Mouse (Mus musculus) heart, embryonic 16.5 days (tissue): ENCODE measurements at regions not wholly inside any gene's neighbourhood (a gene's known extent, or its start where the extent isn't known, plus 50 kb on each side); places are given as distances from the start of the nearest gene placed in this dataset.

Source experiments
- ATAC-seq: fragments of 200-750 bp; cut with Nextera tagmentation; replicated peaks from 2 replicates; pipeline ENCODE4 v1.8.0; 2017; ENCODE audit warnings: moderate number of reproducible peaks; ENCODE audit not compliant: insufficient read depth, low FRiP score; ENCODE audit errors: extremely low read depth
- H3K27ac ChIP-seq: fragments of 300-500 bp; sonication (generic); 2 replicates; pipeline ENCODE4 v1.5.1; 2014; ENCODE audit warnings: mild to moderate bottlenecking, low read length, control low read depth, moderate library complexity
- H3K27me3 ChIP-seq: fragments of 300-500 bp; sonication (generic); 2 replicates; pipeline ENCODE4 v1.6.1; 2014; ENCODE audit warnings: low read length, mixed read lengths; ENCODE audit not compliant: control insufficient read depth, insufficient read depth
- H3K36me3 ChIP-seq: fragments of 300-500 bp; sonication (generic); 2 replicates; pipeline ENCODE4 v1.6.1; 2014; ENCODE audit not compliant: control insufficient read depth, insufficient read depth
- H3K4me1 ChIP-seq: fragments of 300-500 bp; sonication (generic); 2 replicates; pipeline ENCODE4 v1.6.1; 2014; ENCODE audit warnings: low read length, mixed read lengths; ENCODE audit not compliant: control insufficient read depth, insufficient read depth
- H3K4me2 ChIP-seq: fragments of 300-500 bp; sonication (generic); 2 replicates; pipeline ENCODE4 v1.6.1; 2014; ENCODE audit warnings: low read depth, mild to moderate bottlenecking, control low read depth, low read length
- H3K4me3 ChIP-seq: fragments of 300-500 bp; sonication (generic); 2 replicates; pipeline ENCODE4 v1.5.1; 2014; ENCODE audit warnings: mild to moderate bottlenecking, control low read depth, low read length
- H3K9ac ChIP-seq: fragments of 300-500 bp; sonication (generic); 2 replicates; pipeline ENCODE4 v1.6.1; 2014; ENCODE audit warnings: low read length, control low read depth
- H3K9me3 ChIP-seq: fragments of 300-500 bp; sonication (generic); replicated peaks from 2 replicates; pipeline ENCODE4 v1.6.1; 2016; ENCODE audit warnings: low read length; ENCODE audit not compliant: control insufficient read depth
- WGBS: fragments of 180-500 bp; shearing (Covaris S2); extraction: QIAGEN DNeasy Blood & Tissue Kit; methylation state at CpG from one replicate; pipeline ENCODE4 v1.1.7; 2014; 5-methylcytosine and 5-hydroxymethylcytosine counted together

DNA sequence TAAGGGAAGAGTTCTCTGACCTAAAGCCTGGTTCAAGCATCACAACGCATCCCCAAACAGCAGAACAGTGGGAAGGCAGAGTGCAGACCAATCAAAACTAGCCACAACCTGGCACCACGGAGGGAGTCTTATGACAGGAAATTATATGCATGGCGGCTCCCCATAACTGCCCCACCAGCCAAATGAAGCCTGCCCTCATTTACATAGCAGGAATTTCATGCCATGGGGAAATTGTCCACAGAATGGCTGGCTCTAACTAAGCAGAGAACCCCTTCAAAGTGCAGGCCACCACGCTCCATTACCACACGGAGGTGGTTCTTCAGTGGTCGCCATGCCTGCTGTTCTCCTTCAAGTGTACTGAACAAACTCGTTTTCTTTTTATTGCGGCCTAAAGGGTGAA lies 126.3 kb upstream of the Zc3h12c start:
- ATAC-seq: no peak
- Histone ChIP-seq H3K9ac (no peak overlapping the region), H3K4me1 (no peaks in the 10 kb centered on the region), H3K27ac (no peak overlapping the region), H3K27me3 (no peaks in the 10 kb centered on the region), H3K4me3 (no peak overlapping the region), H3K36me3 (no peaks in the 10 kb centered on the region), H3K9me3 (no peaks in the 10 kb centered on the region), H3K4me2 (no peak overlapping the region)
- 78% methylated on average over 8 of the region's 8 CpGs for WGBS

DNA sequence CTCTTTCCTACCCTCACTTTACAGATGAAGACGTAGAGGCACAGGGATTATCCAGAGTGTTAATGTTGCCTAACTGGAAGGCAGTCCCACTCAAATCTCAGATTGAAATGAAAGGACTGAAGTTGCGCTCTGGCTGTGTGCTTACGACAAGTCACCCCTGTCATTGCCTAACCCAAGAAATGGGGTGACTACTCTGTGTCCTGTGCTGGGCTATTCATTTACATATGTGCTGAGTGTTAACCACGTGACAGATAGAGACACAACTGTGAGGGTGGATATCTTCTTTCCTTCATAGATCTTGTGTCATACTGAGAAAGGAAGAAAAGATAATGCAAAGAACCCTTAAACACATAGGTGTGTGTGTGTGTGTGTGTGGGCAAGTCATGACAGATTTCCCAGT lies 120.7 kb upstream of the Zc3h12c start:
- WGBS: 63% methylated on average over 4 of the region's 4 CpGs
- no peaks in the 10 kb centered on the region for H3K4me1 ChIP-seq
- H3K36me3 ChIP-seq: no peaks in the 10 kb centered on the region
- H3K27ac ChIP-seq: no peak overlapping the region
- H3K9me3 ChIP-seq: no peaks in the 10 kb centered on the region
- ATAC-seq: no peak
- no peak overlapping the region for H3K4me2 ChIP-seq
- H3K4me3 ChIP-seq: no peak overlapping the region
- no peaks in the 10 kb centered on the region for H3K27me3 ChIP-seq
- H3K9ac ChIP-seq: no peak overlapping the region

DNA sequence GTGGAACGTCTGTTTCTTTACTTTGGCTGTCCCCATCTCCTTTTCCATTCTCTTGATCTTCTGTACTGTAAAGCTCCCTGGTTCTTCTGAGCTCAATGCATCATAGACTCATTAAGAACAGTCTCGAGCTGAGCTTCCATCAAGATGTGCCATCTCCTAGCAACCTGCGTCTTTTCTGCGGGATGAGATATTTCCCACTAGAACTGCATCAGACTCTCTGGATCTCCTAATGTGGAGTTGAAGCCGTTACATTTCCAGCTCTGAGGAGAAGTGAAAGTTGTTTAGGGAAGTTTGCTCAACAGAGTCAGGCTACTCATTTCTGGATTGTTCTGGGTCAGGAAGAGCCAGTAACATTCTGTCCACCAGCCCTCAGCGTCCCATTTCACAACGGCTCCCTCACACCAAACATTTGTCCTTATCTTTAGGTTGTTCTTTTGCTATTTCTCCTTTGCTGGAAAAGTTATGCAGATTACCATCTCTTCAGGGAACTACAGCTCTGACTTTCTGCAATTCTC lies 119.4 kb upstream of the Zc3h12c start:
- 63% methylated on average over 7 of the region's 7 CpGs for WGBS

DNA sequence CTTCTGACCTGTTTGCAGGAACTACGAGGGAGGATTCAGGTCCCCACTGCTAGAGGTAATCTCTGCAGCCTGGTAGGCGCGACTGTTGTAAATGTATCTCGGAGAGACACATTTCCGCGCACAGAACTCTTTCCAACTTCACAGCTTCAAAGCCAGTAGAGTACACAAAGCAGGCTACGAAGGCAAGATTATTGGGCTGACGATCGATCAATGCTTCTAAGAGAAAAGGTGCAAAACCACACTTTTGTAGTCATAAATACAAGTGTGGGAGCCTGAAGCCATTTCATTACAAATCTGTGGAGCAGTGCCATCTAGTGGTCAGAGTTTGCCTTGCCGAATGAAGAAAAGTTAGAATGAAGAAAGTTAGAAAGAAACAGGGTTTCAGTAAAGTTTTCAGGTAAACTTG lies 118.9 kb upstream of the Zc3h12c start:
- no peak overlapping the region for H3K27ac ChIP-seq
- peak overlapping the region; percentile 53 for H3K4me3 ChIP-seq
- WGBS: 7% methylated on average over 10 of the region's 10 CpGs
- no peaks in the 10 kb centered on the region for H3K27me3 ChIP-seq
- ATAC-seq: no peak; the same call in 1 of the 2 replicates
- H3K9me3 ChIP-seq: no peaks in the 10 kb centered on the region
- H3K36me3 ChIP-seq: no peaks in the 10 kb centered on the region
- H3K4me1 ChIP-seq: no peaks in the 10 kb centered on the region
- peak overlapping the region; percentile 82 for H3K4me2 ChIP-seq
- peak overlapping the region; percentile 70 for H3K9ac ChIP-seq

More for the DNA sequence above, 119.4 kb upstream of the Zc3h12c start:
- no peak for ATAC-seq
- H3K9ac ChIP-seq: no peak overlapping the region
- H3K36me3 ChIP-seq: no peaks in the 10 kb centered on the region
- no peak overlapping the region for H3K4me3 ChIP-seq
- H3K4me2 ChIP-seq: no peak overlapping the region
- H3K27ac ChIP-seq: no peak overlapping the region
- H3K4me1 ChIP-seq: no peaks in the 10 kb centered on the region
- H3K9me3 ChIP-seq: no peaks in the 10 kb centered on the region
- H3K27me3 ChIP-seq: no peaks in the 10 kb centered on the region

DNA sequence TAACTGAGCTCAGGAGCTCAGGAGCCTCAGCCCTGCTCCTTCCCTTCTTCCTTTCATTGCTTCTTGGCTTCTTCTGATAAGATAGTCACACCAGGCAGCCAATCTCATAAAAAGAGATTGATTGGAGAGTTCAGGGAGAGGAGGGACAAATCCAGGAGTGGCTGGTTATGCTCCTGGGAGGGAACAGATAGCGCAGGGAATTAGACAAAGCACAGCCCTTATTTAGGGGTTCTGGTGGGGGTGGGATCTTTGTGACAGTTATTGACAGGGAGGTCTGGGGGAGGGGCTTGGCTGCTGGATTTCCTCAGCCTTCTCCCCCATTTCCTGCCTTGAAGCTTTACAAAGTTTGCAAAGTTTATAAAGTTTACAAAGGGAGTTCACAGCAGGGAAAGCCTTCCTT lies 117.7 kb upstream of the Zc3h12c start:
- no peaks in the 10 kb centered on the region for H3K27me3 ChIP-seq
- 24% methylated on average over 1 of the region's 1 CpGs for WGBS
- H3K9ac ChIP-seq: no peak overlapping the region
- peaks cover 8% of the 10 kb centered on the region; the same call in 1 of the 2 replicates for H3K4me1 ChIP-seq
- H3K4me3 ChIP-seq: no peak overlapping the region
- ATAC-seq: peak; percentile 58; the same call in 1 of the 2 replicates
- H3K9me3 ChIP-seq: no peaks in the 10 kb centered on the region
- no peaks in the 10 kb centered on the region for H3K36me3 ChIP-seq
- H3K27ac ChIP-seq: no peak overlapping the region
- H3K4me2 ChIP-seq: no peak overlapping the region

DNA sequence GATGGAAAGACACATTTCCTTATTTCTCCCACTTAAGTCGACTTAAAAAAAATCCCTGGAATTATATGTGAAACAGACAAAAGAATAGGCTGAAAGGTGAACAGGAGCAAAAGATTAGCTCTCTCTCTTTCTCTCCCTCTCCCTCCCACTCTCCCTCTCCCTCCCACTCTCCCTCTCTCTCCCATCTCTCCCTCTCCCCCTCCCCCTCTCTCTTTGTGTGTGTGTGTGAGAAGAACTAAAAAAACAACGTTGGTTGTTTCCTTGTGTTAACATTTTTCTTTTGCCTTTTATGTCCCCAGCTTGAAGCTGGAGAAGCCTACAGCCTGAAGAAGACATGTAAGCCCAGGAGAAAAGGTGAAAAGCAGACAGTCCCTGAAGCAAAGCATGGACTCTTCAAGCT lies 115.2 kb upstream of the Zc3h12c start:
- H3K4me1 ChIP-seq: peaks cover 13% of the 10 kb centered on the region; the same call in 1 of the 2 replicates
- no peaks in the 10 kb centered on the region for H3K27me3 ChIP-seq
- H3K27ac ChIP-seq: no peak overlapping the region
- no peak overlapping the region for H3K4me3 ChIP-seq
- H3K9ac ChIP-seq: no peak overlapping the region
- ATAC-seq: no peak
- no peaks in the 10 kb centered on the region for H3K9me3 ChIP-seq
- H3K4me2 ChIP-seq: no peak overlapping the region
- 35% methylated on average over 2 of the region's 2 CpGs for WGBS
- H3K36me3 ChIP-seq: no peaks in the 10 kb centered on the region

DNA sequence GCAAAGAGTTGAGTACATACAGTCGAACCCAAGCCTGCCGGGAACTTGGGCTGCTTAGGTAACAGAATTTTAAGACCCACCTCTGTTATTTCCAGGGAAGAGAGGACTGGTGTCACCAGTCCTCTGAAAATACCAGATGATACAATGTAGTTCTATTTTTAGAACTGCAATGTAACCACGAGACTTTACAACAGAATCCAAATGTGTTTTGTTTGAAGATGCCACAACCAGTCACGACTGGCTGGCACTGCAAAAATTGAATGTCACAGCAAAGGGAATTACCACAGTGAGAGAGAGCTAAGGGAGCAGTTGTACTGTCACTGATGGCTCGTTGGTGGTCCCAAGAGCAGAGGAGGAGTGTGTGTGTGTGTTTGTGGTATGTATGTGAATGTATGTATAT lies 112.6 kb upstream of the Zc3h12c start:
- Histone ChIP-seq H3K9ac (no peak overlapping the region), H3K4me3 (no peak overlapping the region; the same call in 1 of the 2 replicates), H3K9me3 (no peaks in the 10 kb centered on the region), H3K27ac (peak overlapping the region; percentile 53), H3K36me3 (no peaks in the 10 kb centered on the region), H3K4me2 (peak overlapping the region; percentile 42), H3K27me3 (no peaks in the 10 kb centered on the region), H3K4me1 (peaks cover 13% of the 10 kb centered on the region; the same call in 1 of the 2 replicates)
- ATAC-seq: peak; percentile 69
- WGBS: 28% methylated on average over 5 of the region's 5 CpGs

DNA sequence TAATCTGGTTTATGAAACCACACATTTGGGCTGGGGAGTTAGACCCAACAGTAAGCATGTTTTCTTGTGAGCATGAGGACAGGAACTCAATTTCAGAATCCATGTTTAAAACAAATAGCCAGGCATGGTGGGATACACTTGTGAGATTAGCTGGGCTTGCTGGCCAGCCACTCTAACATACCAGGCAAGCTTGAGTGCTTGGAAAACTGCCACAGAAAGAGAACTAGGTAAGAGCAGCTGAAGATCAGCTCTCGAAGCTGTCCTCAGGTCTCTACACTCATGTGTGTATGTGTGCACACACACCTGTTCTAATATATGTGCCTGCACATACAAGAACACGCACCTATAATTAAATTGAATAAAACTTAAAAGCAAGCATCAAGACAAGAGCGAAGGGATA lies 112.2 kb upstream of the Zc3h12c start:
- no peaks in the 10 kb centered on the region for H3K36me3 ChIP-seq
- 65% methylated on average over 3 of the region's 3 CpGs for WGBS
- peak overlapping the region; percentile 42 for H3K4me2 ChIP-seq
- H3K9me3 ChIP-seq: no peaks in the 10 kb centered on the region
- H3K4me3 ChIP-seq: peak overlapping the region; percentile 22; the same call in 1 of the 2 replicates
- H3K4me1 ChIP-seq: peaks cover 13% of the 10 kb centered on the region; the same call in 1 of the 2 replicates
- peak; percentile 79 for ATAC-seq
- no peak overlapping the region for H3K9ac ChIP-seq
- peak overlapping the region; percentile 53 for H3K27ac ChIP-seq
- no peaks in the 10 kb centered on the region for H3K27me3 ChIP-seq

DNA sequence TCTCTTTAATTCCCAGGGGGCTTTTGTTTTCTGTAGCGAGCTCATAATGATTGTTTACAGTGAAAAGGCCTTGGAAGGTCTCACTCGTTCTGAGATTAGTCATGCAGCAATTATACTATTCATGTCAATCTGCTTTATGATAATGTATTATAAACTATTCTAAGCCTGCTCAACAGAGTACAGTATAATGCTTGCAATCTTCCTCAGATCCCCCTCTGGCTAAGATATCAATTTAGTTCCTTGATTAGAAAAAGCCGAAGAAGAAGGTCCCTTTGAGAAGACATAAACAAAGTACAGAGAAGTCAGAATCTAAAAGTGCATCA lies 110.3 kb upstream of the Zc3h12c start:
- 71% methylated on average over 3 of the region's 3 CpGs for WGBS

More for the DNA sequence above, 110.3 kb upstream of the Zc3h12c start:
- Histone ChIP-seq H3K4me1 (peaks cover 13% of the 10 kb centered on the region; the same call in 1 of the 2 replicates), H3K36me3 (no peaks in the 10 kb centered on the region), H3K27ac (no peak overlapping the region), H3K9me3 (no peaks in the 10 kb centered on the region), H3K27me3 (no peaks in the 10 kb centered on the region), H3K4me3 (no peak overlapping the region), H3K9ac (no peak overlapping the region), H3K4me2 (no peak overlapping the region)
- no peak for ATAC-seq
